Mouse (Mus musculus): ENCODE measurements at regions not wholly inside any gene's neighbourhood (a gene's known extent, or its start where the extent isn't known, plus 50 kb on each side); places are given as distances from the start of the nearest gene placed in this dataset.

- ATAC-seq (replicated peaks; ENCODE audit: poor library complexity, severe bottlenecking): no peak
These were observed 216.4 kb downstream of the Lmx1a start for GRCm38 (mm10) chr1:167905424-167905823.

GRCm38 (mm10) chr1:167912074-167912473 lies 223.0 kb downstream of the Lmx1a start:
- ATAC-seq (replicated peaks; ENCODE audit: poor library complexity, severe bottlenecking): no peak

- peak; percentile 59 for ATAC-seq (replicated peaks; ENCODE audit: poor library complexity, severe bottlenecking)
These were observed 226.0 kb downstream of the Lmx1a start for GRCm38 (mm10) chr1:167914982-167915561.

GRCm38 (mm10) chr1:167915578-167916275 lies 226.7 kb downstream of the Lmx1a start:
- no peak for ATAC-seq (replicated peaks; ENCODE audit: poor library complexity, severe bottlenecking)

- no peak for ATAC-seq (replicated peaks; ENCODE audit: poor library complexity, severe bottlenecking)
These were observed 233.9 kb downstream of the Lmx1a start for GRCm38 (mm10) chr1:167922917-167923316.

GRCm38 (mm10) chr1:167928060-167928467 lies 239.0 kb downstream of the Lmx1a start:
- ATAC-seq (replicated peaks; ENCODE audit: poor library complexity, severe bottlenecking): no peak

- ATAC-seq (replicated peaks; ENCODE audit: poor library complexity, severe bottlenecking): peak; percentile 25
These were observed 240.8 kb downstream of the Lmx1a start for GRCm38 (mm10) chr1:167929729-167930341.

- ATAC-seq (replicated peaks; ENCODE audit: poor library complexity, severe bottlenecking): peak; percentile 46
These were observed 243.1 kb downstream of the Lmx1a start for GRCm38 (mm10) chr1:167932088-167932487.

GRCm38 (mm10) chr1:167936726-167937125 lies 247.7 kb downstream of the Lmx1a start:
- ATAC-seq (replicated peaks; ENCODE audit: poor library complexity, severe bottlenecking): no peak

- ATAC-seq (replicated peaks; ENCODE audit: poor library complexity, severe bottlenecking): no peak
These were observed 249.1 kb downstream of the Lmx1a start for GRCm38 (mm10) chr1:167938176-167938575.

- no peak; the same call in 1 of the 2 replicates for ATAC-seq (replicated peaks; ENCODE audit: poor library complexity, severe bottlenecking)
These were observed 253.0 kb downstream of the Lmx1a start for GRCm38 (mm10) chr1:167942037-167942470.

- no peak for ATAC-seq (replicated peaks; ENCODE audit: poor library complexity, severe bottlenecking)
These were observed 254.1 kb downstream of the Lmx1a start for GRCm38 (mm10) chr1:167943121-167943520.

- ATAC-seq (replicated peaks; ENCODE audit: poor library complexity, severe bottlenecking): no peak
These were observed 256.7 kb downstream of the Lmx1a start for GRCm38 (mm10) chr1:167945615-167946252.

GRCm38 (mm10) chr1:167947866-167948265 lies 258.8 kb downstream of the Lmx1a start:
- no peak for ATAC-seq (replicated peaks; ENCODE audit: poor library complexity, severe bottlenecking)

- ATAC-seq (replicated peaks; ENCODE audit: poor library complexity, severe bottlenecking): no peak
These were observed 262.7 kb downstream of the Lmx1a start for GRCm38 (mm10) chr1:167951717-167952116.

- ATAC-seq (replicated peaks; ENCODE audit: poor library complexity, severe bottlenecking): no peak
These were observed 269.5 kb downstream of the Lmx1a start for GRCm38 (mm10) chr1:167958531-167958930.

- no peak for ATAC-seq (replicated peaks; ENCODE audit: poor library complexity, severe bottlenecking)
These were observed 280.5 kb downstream of the Lmx1a start for GRCm38 (mm10) chr1:167969545-167969944.

- no peak for ATAC-seq (replicated peaks; ENCODE audit: poor library complexity, severe bottlenecking)
These were observed 280.9 kb downstream of the Lmx1a start for GRCm38 (mm10) chr1:167969985-167970384.

GRCm38 (mm10) chr1:167976708-167977107 lies 287.7 kb downstream of the Lmx1a start:
- ATAC-seq (replicated peaks; ENCODE audit: poor library complexity, severe bottlenecking): no peak

GRCm38 (mm10) chr1:167979187-167979586 lies 290.1 kb downstream of the Lmx1a start:
- ATAC-seq (replicated peaks; ENCODE audit: poor library complexity, severe bottlenecking): no peak

- no peak for ATAC-seq (replicated peaks; ENCODE audit: poor library complexity, severe bottlenecking)
These were observed 290.6 kb downstream of the Lmx1a start for GRCm38 (mm10) chr1:167979588-167979987.

Data from granulocyte monocyte progenitor cell, adult 5-6 weeks (primary cell).